Mouse (Mus musculus): ENCODE measurements around the gene Cep78.
"Not testable (repeated sequence)": the region's sequence is repeated elsewhere in the genome, so short reads cannot be mapped to it uniquely, and the experiment has no call there.

Cep78 gene

GRCm38 (mm10) chr19:15984449-15985171, at the start of gene Cep78:
Gene Cep78 (minus strand): TSS chr19:15984989.
- in situ Hi-C loops (cut with MboI, MseI): no loop called here

- in situ Hi-C loops (cut with MboI, MseI): no loop called here
Measured at GRCm38 (mm10) chr19:16031276-16031675, 46.5 kb upstream of the Cep78 start.

- in situ Hi-C loops (cut with MboI, MseI): not testable (repeated sequence)
Measured at GRCm38 (mm10) chr19:16029253-16029771, 44.5 kb upstream of the Cep78 start.

- in situ Hi-C loops (cut with MboI, MseI): no loop called here
Measured at GRCm38 (mm10) chr19:16028746-16029252, 44.0 kb upstream of the Cep78 start.

- in situ Hi-C loops (cut with MboI, MseI): no loop called here
Measured at GRCm38 (mm10) chr19:16027876-16028670, 43.3 kb upstream of the Cep78 start.

GRCm38 (mm10) chr19:16026276-16026675, 41.5 kb upstream of the Cep78 start:
- in situ Hi-C loops (cut with MboI, MseI): no loop called here

- in situ Hi-C loops (cut with MboI, MseI): no loop called here
Measured at GRCm38 (mm10) chr19:16022178-16022577, 37.4 kb upstream of the Cep78 start.

- in situ Hi-C loops (cut with MboI, MseI): no loop called here
Measured at GRCm38 (mm10) chr19:16016171-16016570, 31.4 kb upstream of the Cep78 start.

GRCm38 (mm10) chr19:16015191-16015968, 30.6 kb upstream of the Cep78 start:
- in situ Hi-C loops (cut with MboI, MseI): no loop called here

- in situ Hi-C loops (cut with MboI, MseI): no loop called here
Measured at GRCm38 (mm10) chr19:16009746-16010337, 25.1 kb upstream of the Cep78 start.

- in situ Hi-C loops (cut with MboI, MseI): no loop called here
Measured at GRCm38 (mm10) chr19:16009111-16009510, 24.3 kb upstream of the Cep78 start.

- in situ Hi-C loops (cut with MboI, MseI): no loop called here
Measured at GRCm38 (mm10) chr19:16007131-16007530, 22.3 kb upstream of the Cep78 start.

- in situ Hi-C loops (cut with MboI, MseI): no loop called here
Measured at GRCm38 (mm10) chr19:15998157-15998556, 13.4 kb upstream of the Cep78 start.

- in situ Hi-C loops (cut with MboI, MseI): no loop called here
Measured at GRCm38 (mm10) chr19:15996901-15997564, 12.2 kb upstream of the Cep78 start.

- in situ Hi-C loops (cut with MboI, MseI): no loop called here
Measured at GRCm38 (mm10) chr19:15990102-15990501, 5.3 kb upstream of the Cep78 start.

- in situ Hi-C loops (cut with MboI, MseI): no loop called here
Measured at GRCm38 (mm10) chr19:15985172-15985713, 454 bp upstream of the Cep78 start.

- in situ Hi-C loops (cut with MboI, MseI): no loop called here
Measured at GRCm38 (mm10) chr19:15983739-15984344, 947 bp downstream of the Cep78 start.

GRCm38 (mm10) chr19:15982926-15983738, 1.7 kb downstream of the Cep78 start:
- in situ Hi-C loops (cut with MboI, MseI): no loop called here

- in situ Hi-C loops (cut with MboI, MseI): no loop called here
Measured at GRCm38 (mm10) chr19:15981861-15982260, 2.9 kb downstream of the Cep78 start.

Data from T-helper 2 cell (primary cell).